Mouse (Mus musculus): Measurements from ENCODE around the gene Ltb4r1. TPM values are rescaled to one million over a fixed set of nuclear protein-coding genes. Genes with fewer than 3 reads are reported as not detected.
A peak's percentile ranks its signal among the peaks of the same experiment; 100 is the strongest.

The Ltb4r1 gene
- polyA plus RNA-seq, 1 experiment from 2014 or later = 0.66 TPM

DNA sequence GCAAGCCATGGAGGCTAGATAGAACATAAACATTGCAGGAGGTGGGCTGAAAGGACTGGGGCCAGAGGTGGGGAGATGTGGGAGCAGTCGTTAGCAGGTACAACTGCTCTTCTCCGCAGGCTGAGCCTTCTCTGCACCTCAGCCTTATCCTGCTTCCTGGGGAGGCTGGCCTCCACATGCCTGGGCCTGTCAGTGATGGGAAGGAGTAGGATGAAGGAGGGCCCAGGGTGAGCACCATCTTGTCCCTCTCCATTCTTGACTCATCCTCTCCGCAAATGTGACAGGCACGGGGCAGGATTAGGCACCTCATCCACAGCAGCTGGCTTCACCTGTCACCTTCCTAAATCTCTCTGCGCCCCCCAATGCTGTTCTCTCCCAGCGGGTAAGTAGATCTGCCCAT, 4.6 kb upstream of the Ltb4r1 start, which contains the start of gene Ltb4r2:
TSS of gene Ltb4r2 (plus strand) at position 266 of the 400 bp plus-strand sequence.
- Histone ChIP-seq H3K4me2 (ENCODE audit: low read depth, low read length) (peak within 1 kb of the TSS; percentile 96), H3K4me1 (ENCODE audit: control insufficient read depth, insufficient read depth, low read length) (peaks cover 16% of the 10 kb centered on the region), H3K27ac (ENCODE audit: low read length) (no peak within 1 kb of the TSS), H3K36me3 (ENCODE audit: control insufficient read depth, insufficient read depth) (no peaks in the 10 kb centered on the region), H3K27me3 (ENCODE audit: control insufficient read depth, insufficient read depth, low read length) (peaks cover 13% of the 10 kb centered on the region), H3K9me3 (replicated peaks; ENCODE audit: control insufficient read depth, low read length) (no peaks in the 10 kb centered on the region), H3K9ac (ENCODE audit: low read length) (peak within 1 kb of the TSS; percentile 81), H3K4me3 (ENCODE audit: low read length) (peak within 1 kb of the TSS; percentile 68)
- no peak for ATAC-seq (replicated peaks; ENCODE audit: extremely low read depth, insufficient read depth, low FRiP score)
- WGBS = 72% methylated on average over 6 of the region's 6 CpGs

- peak overlapping the region; percentile 96 for H3K4me2 ChIP-seq (ENCODE audit: low read depth, low read length)
- WGBS = under 1% methylated on average over 77 of the region's 77 CpGs
- H3K36me3 ChIP-seq (ENCODE audit: control insufficient read depth, insufficient read depth) = no peaks in the 10 kb centered on the region
- peak overlapping the region; percentile 13; the same call in 1 of the 2 replicates for H3K27ac ChIP-seq (ENCODE audit: low read length)
- H3K9ac ChIP-seq (ENCODE audit: low read length) = peak overlapping the region; percentile 81
- H3K27me3 ChIP-seq (ENCODE audit: control insufficient read depth, insufficient read depth, low read length) = peaks cover 18% of the 10 kb centered on the region
- no peaks in the 10 kb centered on the region for H3K9me3 ChIP-seq (replicated peaks; ENCODE audit: control insufficient read depth, low read length)
- ATAC-seq (replicated peaks; ENCODE audit: extremely low read depth, insufficient read depth, low FRiP score) = peak; percentile 45
- peaks cover 16% of the 10 kb centered on the region for H3K4me1 ChIP-seq (ENCODE audit: control insufficient read depth, insufficient read depth, low read length)
- H3K4me3 ChIP-seq (ENCODE audit: low read length) = peak overlapping the region; percentile 68
These were observed 3.6 kb upstream of the Ltb4r1 start for GRCm38 (mm10) chr14:55762001-55762821.

GRCm38 (mm10) chr14:55763166-55763565, 2.6 kb upstream of the Ltb4r1 start:
- WGBS = 25% methylated on average over 7 of the region's 7 CpGs
- Histone ChIP-seq H3K4me2 (ENCODE audit: low read depth, low read length) (no peak overlapping the region; the same call in 1 of the 2 replicates), H3K9me3 (replicated peaks; ENCODE audit: control insufficient read depth, low read length) (no peaks in the 10 kb centered on the region), H3K27me3 (ENCODE audit: control insufficient read depth, insufficient read depth, low read length) (peaks cover 19% of the 10 kb centered on the region), H3K36me3 (ENCODE audit: control insufficient read depth, insufficient read depth) (no peaks in the 10 kb centered on the region), H3K9ac (ENCODE audit: low read length) (no peak overlapping the region), H3K27ac (ENCODE audit: low read length) (0 out of 2 replicates have a peak overlapping the region, but pooled peaks have one; percentile 43), H3K4me3 (ENCODE audit: low read length) (no peak overlapping the region), H3K4me1 (ENCODE audit: control insufficient read depth, insufficient read depth, low read length) (peaks cover 16% of the 10 kb centered on the region)
- no peak for ATAC-seq (replicated peaks; ENCODE audit: extremely low read depth, insufficient read depth, low FRiP score)

DNA sequence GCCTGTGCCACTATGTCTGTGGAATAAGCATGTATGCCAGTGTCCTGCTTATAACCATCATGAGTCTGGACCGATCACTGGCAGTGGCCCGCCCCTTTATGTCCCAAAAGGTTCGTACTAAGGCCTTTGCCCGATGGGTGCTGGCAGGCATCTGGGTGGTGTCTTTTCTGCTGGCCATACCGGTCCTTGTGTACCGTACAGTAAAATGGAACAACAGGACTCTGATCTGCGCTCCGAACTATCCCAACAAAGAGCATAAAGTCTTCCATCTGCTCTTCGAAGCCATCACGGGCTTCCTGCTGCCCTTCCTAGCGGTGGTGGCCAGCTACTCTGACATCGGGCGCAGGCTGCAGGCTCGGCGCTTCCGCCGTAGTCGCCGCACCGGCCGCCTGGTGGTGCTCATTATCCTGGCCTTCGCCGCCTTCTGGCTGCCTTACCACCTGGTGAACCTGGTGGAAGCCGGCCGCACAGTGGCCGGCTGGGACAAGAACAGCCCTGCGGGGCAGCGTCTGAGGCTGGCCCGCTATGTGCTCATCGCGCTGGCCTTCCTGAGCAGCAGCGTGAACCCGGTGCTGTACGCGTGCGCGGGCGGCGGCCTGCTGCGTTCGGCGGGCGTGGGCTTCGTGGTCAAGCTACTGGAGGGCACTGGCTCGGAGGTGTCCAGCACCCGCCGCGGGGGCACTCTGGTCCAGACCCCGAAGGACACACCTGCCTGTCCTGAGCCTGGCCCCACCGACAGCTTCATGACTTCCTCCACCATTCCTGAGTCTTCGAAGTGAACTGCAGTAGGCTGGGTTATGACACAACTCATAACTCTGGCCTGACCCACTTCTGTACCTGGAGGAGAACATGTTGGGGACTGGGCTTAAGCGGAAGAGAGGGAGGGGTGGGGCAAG, 2.0 kb downstream of the Ltb4r1 start:
- Histone ChIP-seq H3K27ac (ENCODE audit: low read length) (no peak overlapping the region), H3K4me2 (ENCODE audit: low read depth, low read length) (peak overlapping the region; percentile 75), H3K36me3 (ENCODE audit: control insufficient read depth, insufficient read depth) (no peaks in the 10 kb centered on the region), H3K27me3 (ENCODE audit: control insufficient read depth, insufficient read depth, low read length) (peaks cover 12% of the 10 kb centered on the region), H3K9ac (ENCODE audit: low read length) (peak overlapping the region; percentile 75), H3K9me3 (replicated peaks; ENCODE audit: control insufficient read depth, low read length) (no peaks in the 10 kb centered on the region), H3K4me1 (ENCODE audit: control insufficient read depth, insufficient read depth, low read length) (peaks cover 11% of the 10 kb centered on the region), H3K4me3 (ENCODE audit: low read length) (peak overlapping the region; percentile 52)
- WGBS = 11% methylated on average over 52 of the region's 52 CpGs
- no peak; the same call in 1 of the 2 replicates for ATAC-seq (replicated peaks; ENCODE audit: extremely low read depth, insufficient read depth, low FRiP score)

DNA sequence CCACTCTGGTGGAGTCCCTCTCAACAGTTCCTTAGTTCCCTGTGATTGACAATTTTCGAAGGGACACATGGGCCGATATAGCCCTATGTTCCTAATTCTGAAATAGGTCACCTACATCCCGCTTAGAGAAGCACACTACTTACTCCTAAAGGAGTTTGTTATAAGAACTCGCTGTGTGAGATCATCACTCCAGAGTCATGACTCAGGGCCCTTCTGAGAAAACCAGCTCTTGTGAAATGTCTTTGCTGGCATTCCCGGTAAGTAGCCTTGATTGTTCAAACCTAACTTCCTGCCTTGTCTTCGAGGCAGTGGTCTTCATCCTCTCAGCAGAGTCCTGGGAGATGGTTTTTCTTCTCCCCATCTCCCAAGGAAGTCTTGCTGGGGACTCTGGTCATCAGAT, 2.8 kb downstream of the Ltb4r1 start:
- H3K4me2 ChIP-seq (ENCODE audit: low read depth, low read length) = no peak overlapping the region
- H3K9ac ChIP-seq (ENCODE audit: low read length) = no peak overlapping the region
- no peak for ATAC-seq (replicated peaks; ENCODE audit: extremely low read depth, insufficient read depth, low FRiP score)
- no peak overlapping the region for H3K4me3 ChIP-seq (ENCODE audit: low read length)
- no peak overlapping the region for H3K27ac ChIP-seq (ENCODE audit: low read length)
- WGBS = 73% methylated on average over 6 of the region's 6 CpGs
- H3K4me1 ChIP-seq (ENCODE audit: control insufficient read depth, insufficient read depth, low read length) = peaks cover 4% of the 10 kb centered on the region; the same call in 1 of the 2 replicates
- no peaks in the 10 kb centered on the region for H3K36me3 ChIP-seq (ENCODE audit: control insufficient read depth, insufficient read depth)
- H3K27me3 ChIP-seq (ENCODE audit: control insufficient read depth, insufficient read depth, low read length) = peaks cover 12% of the 10 kb centered on the region
- no peaks in the 10 kb centered on the region for H3K9me3 ChIP-seq (replicated peaks; ENCODE audit: control insufficient read depth, low read length)

GRCm38 (mm10) chr14:55769087-55769703, 3.4 kb downstream of the Ltb4r1 start:
- H3K36me3 ChIP-seq (ENCODE audit: control insufficient read depth, insufficient read depth) = no peaks in the 10 kb centered on the region
- 0 out of 2 replicates have a peak, but pooled peaks cover 3% of the 10 kb centered on the region for H3K4me1 ChIP-seq (ENCODE audit: control insufficient read depth, insufficient read depth, low read length)
- no peak overlapping the region for H3K9ac ChIP-seq (ENCODE audit: low read length)
- no peak overlapping the region for H3K27ac ChIP-seq (ENCODE audit: low read length)
- H3K4me2 ChIP-seq (ENCODE audit: low read depth, low read length) = no peak overlapping the region
- H3K9me3 ChIP-seq (replicated peaks; ENCODE audit: control insufficient read depth, low read length) = no peaks in the 10 kb centered on the region
- WGBS = 69% methylated on average over 16 of the region's 16 CpGs
- no peak for ATAC-seq (replicated peaks; ENCODE audit: extremely low read depth, insufficient read depth, low FRiP score)
- H3K27me3 ChIP-seq (ENCODE audit: control insufficient read depth, insufficient read depth, low read length) = peaks cover 12% of the 10 kb centered on the region
- H3K4me3 ChIP-seq (ENCODE audit: low read length) = no peak overlapping the region

DNA sequence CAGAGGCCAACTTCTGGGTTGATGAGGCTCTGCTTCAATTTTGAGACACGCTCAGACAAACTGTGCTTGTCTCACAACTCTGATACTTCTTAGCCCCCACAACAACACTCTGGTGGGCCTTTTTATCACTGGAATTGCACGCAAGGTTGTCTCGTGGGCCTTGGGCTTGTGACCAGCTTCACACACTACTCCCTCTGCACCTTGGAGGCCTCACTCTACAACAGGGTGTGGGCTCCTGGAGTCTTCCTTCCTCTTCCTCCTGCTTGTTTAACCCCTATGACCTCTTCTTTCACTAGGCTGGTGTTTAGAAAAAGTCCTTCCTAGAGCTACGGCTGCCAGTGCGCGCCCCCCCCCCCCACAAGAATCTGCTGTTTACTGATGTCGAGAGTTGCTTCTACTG, 10.9 kb downstream of the Ltb4r1 start:
- no peaks in the 10 kb centered on the region for H3K36me3 ChIP-seq (ENCODE audit: control insufficient read depth, insufficient read depth)
- no peak overlapping the region for H3K9ac ChIP-seq (ENCODE audit: low read length)
- H3K4me2 ChIP-seq (ENCODE audit: low read depth, low read length) = no peak overlapping the region
- ATAC-seq (replicated peaks; ENCODE audit: extremely low read depth, insufficient read depth, low FRiP score) = no peak
- H3K9me3 ChIP-seq (replicated peaks; ENCODE audit: control insufficient read depth, low read length) = no peaks in the 10 kb centered on the region
- H3K27ac ChIP-seq (ENCODE audit: low read length) = no peak overlapping the region
- no peak overlapping the region for H3K4me3 ChIP-seq (ENCODE audit: low read length)
- 47% methylated on average over 7 of the region's 7 CpGs for WGBS
- H3K27me3 ChIP-seq (ENCODE audit: control insufficient read depth, insufficient read depth, low read length) = peaks cover 4% of the 10 kb centered on the region
- H3K4me1 ChIP-seq (ENCODE audit: control insufficient read depth, insufficient read depth, low read length) = peaks cover 15% of the 10 kb centered on the region

GRCm38 (mm10) chr14:55777176-55777575, 11.4 kb downstream of the Ltb4r1 start:
- Histone ChIP-seq H3K9me3 (replicated peaks; ENCODE audit: control insufficient read depth, low read length) (no peaks in the 10 kb centered on the region), H3K36me3 (ENCODE audit: control insufficient read depth, insufficient read depth) (no peaks in the 10 kb centered on the region), H3K9ac (ENCODE audit: low read length) (no peak overlapping the region), H3K4me3 (ENCODE audit: low read length) (no peak overlapping the region), H3K4me1 (ENCODE audit: control insufficient read depth, insufficient read depth, low read length) (peaks cover 16% of the 10 kb centered on the region), H3K4me2 (ENCODE audit: low read depth, low read length) (no peak overlapping the region), H3K27me3 (ENCODE audit: control insufficient read depth, insufficient read depth, low read length) (peaks cover 8% of the 10 kb centered on the region), H3K27ac (ENCODE audit: low read length) (no peak overlapping the region)
- WGBS = 31% methylated on average over 3 of the region's 3 CpGs
- ATAC-seq (replicated peaks; ENCODE audit: extremely low read depth, insufficient read depth, low FRiP score) = no peak

All from heart, embryonic 16.5 days (tissue).